Mouse (Mus musculus): ENCODE measurements around the gene Rbfox1. TPM values are rescaled to one million over a fixed set of nuclear protein-coding genes. Genes with fewer than 3 reads are reported as not detected.

Gene Rbfox1
- polyA plus RNA-seq, 1 experiment from 2014 or later, result 103 TPM

- peaks cover 34% of the 10 kb centered on the region for H3K4me1 ChIP-seq (replicated peaks)
- no peak overlapping the region for H3K4me3 ChIP-seq (replicated peaks)
- ATAC-seq, result no peak
- H3K27me3 ChIP-seq, result no peaks in the 10 kb centered on the region
- WGBS, result 76% methylated on average over 4 of the region's 4 CpGs
- H3K27ac ChIP-seq, result peak overlapping the region; percentile 76
- H3K36me3 ChIP-seq, result no peaks in the 10 kb centered on the region
- H3K9ac ChIP-seq (replicated peaks), result no peak overlapping the region
- no peak overlapping the region; the same call in 1 of the 2 replicates for H3K4me2 ChIP-seq (replicated peaks)
- H3K9me3 ChIP-seq, result no peaks in the 10 kb centered on the region
Observed at GRCm38 (mm10) chr16:7163688-7164087, 1278.5 kb downstream of the Rbfox1 start.

- no peaks in the 10 kb centered on the region for H3K9me3 ChIP-seq
- no peak overlapping the region for H3K9ac ChIP-seq (replicated peaks)
- H3K27ac ChIP-seq, result peak overlapping the region; percentile 76
- 64% methylated on average over 8 of the region's 8 CpGs for WGBS
- peak; percentile 85 for ATAC-seq
- H3K4me3 ChIP-seq (replicated peaks), result no peak overlapping the region
- peaks cover 28% of the 10 kb centered on the region for H3K4me1 ChIP-seq (replicated peaks)
- no peaks in the 10 kb centered on the region for H3K27me3 ChIP-seq
- no peaks in the 10 kb centered on the region for H3K36me3 ChIP-seq
- H3K4me2 ChIP-seq (replicated peaks), result no peak overlapping the region
Observed at GRCm38 (mm10) chr16:7164153-7164737, 1279.1 kb downstream of the Rbfox1 start.

DNA sequence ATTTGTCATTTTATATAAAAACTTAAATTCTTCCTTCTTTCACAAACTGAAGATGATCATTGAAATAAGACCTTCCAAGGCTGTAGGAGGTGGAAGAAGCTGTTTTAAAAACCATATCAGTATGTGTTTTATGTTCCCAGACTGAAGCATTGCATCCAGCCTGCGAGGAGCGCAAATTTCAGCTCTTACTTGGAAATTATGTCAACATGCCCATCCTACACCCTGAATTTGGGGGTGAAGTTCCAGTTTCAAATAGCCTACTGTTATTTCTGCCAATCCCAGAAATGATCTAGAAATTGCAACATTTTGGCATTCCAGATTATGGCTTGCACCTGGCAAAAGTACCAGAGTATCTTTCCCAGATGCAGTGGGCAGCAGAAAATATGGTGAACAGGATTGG, 1290.8 kb downstream of the Rbfox1 start:
- Histone ChIP-seq H3K4me1 (replicated peaks) (peaks cover 7% of the 10 kb centered on the region), H3K4me3 (replicated peaks) (no peak overlapping the region), H3K27me3 (no peaks in the 10 kb centered on the region), H3K9ac (replicated peaks) (no peak overlapping the region), H3K4me2 (replicated peaks) (no peak overlapping the region), H3K27ac (no peak overlapping the region), H3K36me3 (no peaks in the 10 kb centered on the region), H3K9me3 (no peaks in the 10 kb centered on the region)
- WGBS, result 94% methylated on average over 2 of the region's 2 CpGs
- ATAC-seq, result no peak

DNA sequence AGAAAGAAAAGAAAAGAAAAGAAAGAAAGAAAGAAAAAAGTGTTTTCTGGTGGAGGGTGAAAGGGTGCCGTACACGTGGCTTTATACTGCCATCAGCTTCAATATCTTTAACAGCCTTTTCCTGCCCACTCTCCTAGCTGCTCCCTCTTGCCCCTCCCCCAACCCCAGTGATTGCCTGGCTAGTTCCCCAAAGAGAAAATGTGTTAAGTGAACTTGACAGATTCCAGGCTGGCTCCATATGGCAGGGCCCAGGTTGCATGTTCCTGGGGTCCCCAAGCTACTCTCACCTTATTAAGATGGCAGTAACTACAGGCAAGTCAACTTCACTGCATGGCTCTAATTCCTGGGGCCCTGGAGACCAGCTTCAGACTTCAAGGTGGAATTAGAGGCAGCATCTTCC, 1302.6 kb downstream of the Rbfox1 start:
- Histone ChIP-seq H3K27me3 (no peaks in the 10 kb centered on the region), H3K9me3 (no peaks in the 10 kb centered on the region; the same call in 1 of the 2 replicates), H3K4me2 (replicated peaks) (no peak overlapping the region), H3K4me1 (replicated peaks) (peaks cover 18% of the 10 kb centered on the region), H3K36me3 (no peaks in the 10 kb centered on the region), H3K9ac (replicated peaks) (no peak overlapping the region), H3K4me3 (replicated peaks) (no peak overlapping the region), H3K27ac (peak overlapping the region; percentile 44)
- ATAC-seq, result peak; percentile 62; the same call in 1 of the 2 replicates
- WGBS, result 56% methylated on average over 2 of the region's 2 CpGs

DNA sequence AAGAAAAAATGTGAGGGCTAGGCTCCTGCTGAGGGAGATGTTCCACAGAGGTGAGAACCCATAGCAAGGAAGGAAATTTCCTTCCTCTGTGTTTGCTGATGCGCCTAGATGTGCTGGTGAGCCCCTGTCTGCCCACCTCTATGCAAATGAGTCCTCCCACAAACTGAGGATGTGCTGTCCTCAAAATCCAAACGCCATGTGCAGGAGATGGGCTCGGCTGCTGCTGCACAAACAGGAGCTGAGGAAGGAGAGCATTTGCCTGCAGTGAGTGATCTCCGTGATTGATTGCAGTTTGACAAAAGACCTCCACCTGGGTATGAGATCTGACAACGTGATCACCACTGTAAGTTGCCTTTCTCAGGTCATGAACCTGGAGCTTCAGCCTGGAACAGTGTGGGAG, 1308.4 kb downstream of the Rbfox1 start:
- Histone ChIP-seq H3K9me3 (no peaks in the 10 kb centered on the region), H3K4me3 (replicated peaks) (no peak overlapping the region), H3K4me2 (replicated peaks) (no peak overlapping the region), H3K27me3 (no peaks in the 10 kb centered on the region), H3K36me3 (no peaks in the 10 kb centered on the region), H3K27ac (no peak overlapping the region), H3K4me1 (replicated peaks) (peaks cover 8% of the 10 kb centered on the region; the same call in 1 of the 2 replicates), H3K9ac (replicated peaks) (no peak overlapping the region)
- WGBS, result 81% methylated on average over 5 of the region's 5 CpGs
- no peak for ATAC-seq

GRCm38 (mm10) chr16:7197953-7198352, 1312.8 kb downstream of the Rbfox1 start:
- H3K36me3 ChIP-seq, result no peaks in the 10 kb centered on the region
- ATAC-seq, result 0 out of 2 replicates have a peak, but pooled peaks have one; percentile 55
- no peak overlapping the region for H3K4me2 ChIP-seq (replicated peaks)
- H3K4me1 ChIP-seq (replicated peaks), result peaks cover 8% of the 10 kb centered on the region; the same call in 1 of the 2 replicates
- no peak overlapping the region for H3K9ac ChIP-seq (replicated peaks)
- no peaks in the 10 kb centered on the region for H3K27me3 ChIP-seq
- H3K4me3 ChIP-seq (replicated peaks), result no peak overlapping the region
- H3K27ac ChIP-seq, result no peak overlapping the region
- no peaks in the 10 kb centered on the region for H3K9me3 ChIP-seq
- 64% methylated on average over 5 of the region's 5 CpGs for WGBS

DNA sequence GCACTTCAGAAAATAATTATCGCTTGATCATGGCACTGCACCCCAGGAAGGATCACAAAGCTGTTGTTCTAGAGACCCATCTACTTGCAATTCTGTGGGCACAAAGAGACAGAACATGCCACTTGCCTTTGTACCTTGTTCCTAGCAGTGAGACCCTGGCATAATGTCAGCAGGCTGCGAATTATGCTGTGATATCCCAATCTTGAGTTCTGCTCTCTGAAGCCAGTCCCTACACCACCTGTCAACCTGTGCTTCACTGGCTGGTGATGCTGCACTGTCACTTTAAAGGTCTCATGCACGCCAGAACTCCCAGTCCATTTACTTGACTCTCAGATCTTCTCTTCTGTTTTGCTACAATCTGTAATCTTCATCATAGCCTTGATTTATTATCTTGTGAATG, 1315.1 kb downstream of the Rbfox1 start:
- Histone ChIP-seq H3K27me3 (no peaks in the 10 kb centered on the region), H3K4me3 (replicated peaks) (no peak overlapping the region), H3K27ac (no peak overlapping the region), H3K36me3 (no peaks in the 10 kb centered on the region), H3K9ac (replicated peaks) (no peak overlapping the region), H3K4me2 (replicated peaks) (no peak overlapping the region), H3K4me1 (replicated peaks) (peaks cover 8% of the 10 kb centered on the region; the same call in 1 of the 2 replicates), H3K9me3 (no peaks in the 10 kb centered on the region)
- 90% methylated on average over 3 of the region's 3 CpGs for WGBS
- ATAC-seq, result no peak

- H3K4me3 ChIP-seq (replicated peaks), result no peak overlapping the region
- H3K4me1 ChIP-seq (replicated peaks), result peaks cover 8% of the 10 kb centered on the region; the same call in 1 of the 2 replicates
- 50% methylated on average over 4 of the region's 4 CpGs for WGBS
- no peaks in the 10 kb centered on the region for H3K36me3 ChIP-seq
- ATAC-seq, result no peak
- no peak overlapping the region for H3K4me2 ChIP-seq (replicated peaks)
- H3K9me3 ChIP-seq, result no peaks in the 10 kb centered on the region
- no peaks in the 10 kb centered on the region for H3K27me3 ChIP-seq
- no peak overlapping the region for H3K9ac ChIP-seq (replicated peaks)
- H3K27ac ChIP-seq, result no peak overlapping the region
Observed at GRCm38 (mm10) chr16:7201816-7202215, 1316.7 kb downstream of the Rbfox1 start.

- Histone ChIP-seq H3K27me3 (no peaks in the 10 kb centered on the region), H3K9ac (replicated peaks) (no peak overlapping the region), H3K9me3 (no peaks in the 10 kb centered on the region), H3K4me3 (replicated peaks) (no peak overlapping the region), H3K27ac (no peak overlapping the region), H3K4me1 (replicated peaks) (no peaks in the 10 kb centered on the region), H3K4me2 (replicated peaks) (no peak overlapping the region), H3K36me3 (no peaks in the 10 kb centered on the region)
- WGBS, result 80% methylated on average over 2 of the region's 2 CpGs
- ATAC-seq, result no peak
Observed at GRCm38 (mm10) chr16:7206116-7206900, 1321.2 kb downstream of the Rbfox1 start.

GRCm38 (mm10) chr16:7207599-7207998, 1322.4 kb downstream of the Rbfox1 start:
- Histone ChIP-seq H3K4me1 (replicated peaks) (no peaks in the 10 kb centered on the region), H3K27ac (no peak overlapping the region), H3K9me3 (no peaks in the 10 kb centered on the region), H3K4me3 (replicated peaks) (no peak overlapping the region), H3K27me3 (no peaks in the 10 kb centered on the region), H3K9ac (replicated peaks) (no peak overlapping the region), H3K4me2 (replicated peaks) (no peak overlapping the region), H3K36me3 (no peaks in the 10 kb centered on the region)
- ATAC-seq, result no peak
- WGBS, result 80% methylated on average over 2 of the region's 2 CpGs

DNA sequence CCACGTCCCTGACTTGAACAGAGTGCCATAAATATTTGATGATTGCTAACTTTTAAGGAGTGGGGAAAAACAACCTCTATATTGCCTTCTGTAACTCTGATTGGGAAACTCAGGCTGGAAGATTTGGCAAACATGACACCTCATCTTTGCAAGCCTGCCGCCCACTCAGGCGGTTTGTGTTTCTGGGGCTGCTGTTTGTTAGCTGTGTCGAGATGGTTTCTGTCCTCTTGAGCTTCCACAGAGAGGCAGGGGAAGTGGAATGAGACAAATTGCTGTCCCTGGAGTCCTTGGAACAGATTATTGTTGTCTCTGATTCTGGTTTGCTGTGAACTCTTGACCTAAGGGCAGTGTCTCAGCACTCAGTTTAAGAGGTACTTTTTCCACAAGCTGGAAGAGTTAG, 1327.6 kb downstream of the Rbfox1 start:
- H3K4me1 ChIP-seq (replicated peaks), result peaks cover 7% of the 10 kb centered on the region; the same call in 1 of the 2 replicates
- ATAC-seq, result no peak
- no peak overlapping the region for H3K9ac ChIP-seq (replicated peaks)
- no peak overlapping the region for H3K4me3 ChIP-seq (replicated peaks)
- H3K36me3 ChIP-seq, result no peaks in the 10 kb centered on the region
- H3K4me2 ChIP-seq (replicated peaks), result no peak overlapping the region
- 81% methylated on average over 4 of the region's 4 CpGs for WGBS
- H3K27ac ChIP-seq, result no peak overlapping the region
- no peaks in the 10 kb centered on the region for H3K27me3 ChIP-seq
- H3K9me3 ChIP-seq, result no peaks in the 10 kb centered on the region

DNA sequence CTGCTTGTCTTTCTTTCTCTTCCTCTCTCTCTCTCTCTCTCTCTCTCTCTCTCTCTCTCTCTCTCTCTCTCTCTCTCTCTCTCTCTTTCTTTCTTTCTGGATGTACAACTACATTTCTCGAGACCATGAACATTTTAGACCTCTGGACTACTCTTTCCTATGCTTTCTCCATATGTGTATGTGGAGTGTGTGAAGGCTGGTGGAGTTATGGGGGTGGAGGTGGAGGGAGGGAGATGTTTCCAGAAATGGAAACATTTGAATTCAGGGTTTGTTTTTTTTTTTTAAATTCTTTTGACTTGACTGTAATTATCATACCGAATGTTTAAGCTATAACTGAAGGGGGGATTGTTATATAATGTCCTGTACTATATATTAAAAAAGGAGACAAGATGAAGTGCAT, 1338.1 kb downstream of the Rbfox1 start:
- Histone ChIP-seq H3K9ac (replicated peaks) (no peak overlapping the region), H3K4me2 (replicated peaks) (no peak overlapping the region), H3K4me3 (replicated peaks) (no peak overlapping the region), H3K27me3 (no peaks in the 10 kb centered on the region), H3K36me3 (0 out of 2 replicates have a peak, but pooled peaks cover 3% of the 10 kb centered on the region), H3K4me1 (replicated peaks) (peaks cover 4% of the 10 kb centered on the region), H3K9me3 (no peaks in the 10 kb centered on the region), H3K27ac (no peak overlapping the region)
- no peak for ATAC-seq
- 90% methylated on average over 2 of the region's 2 CpGs for WGBS

Data from midbrain, embryonic 13.5 days (tissue).